Mouse (Mus musculus) thymus, postnatal 0 days (tissue): ENCODE results near the gene 6330409D20Rik. TPM values are rescaled to one million over a fixed set of nuclear protein-coding genes. Genes with fewer than 3 reads are reported as not detected.
A peak's percentile ranks its signal among the peaks of the same experiment; 100 is the strongest.

ENCODE experiments used
- DNase-seq: peaks from one replicate; pipeline ENCODE4 v3.0.0-alpha.2; 2015; ENCODE audit warnings: low spot score
- polyA plus RNA-seq: library from polyadenylated mRNA; unstranded; fragments of >200 nt; fragmentation: Nextera tagmentation; extraction: Ambion mirVana; gene quantifications from 2 replicates; pipeline ENCODE4 v1.2.1, GENCODE M21; 2015

The 6330409D20Rik gene
- polyA plus RNA-seq, 1 experiment from 2014 or later, result 0.26 TPM

DNA sequence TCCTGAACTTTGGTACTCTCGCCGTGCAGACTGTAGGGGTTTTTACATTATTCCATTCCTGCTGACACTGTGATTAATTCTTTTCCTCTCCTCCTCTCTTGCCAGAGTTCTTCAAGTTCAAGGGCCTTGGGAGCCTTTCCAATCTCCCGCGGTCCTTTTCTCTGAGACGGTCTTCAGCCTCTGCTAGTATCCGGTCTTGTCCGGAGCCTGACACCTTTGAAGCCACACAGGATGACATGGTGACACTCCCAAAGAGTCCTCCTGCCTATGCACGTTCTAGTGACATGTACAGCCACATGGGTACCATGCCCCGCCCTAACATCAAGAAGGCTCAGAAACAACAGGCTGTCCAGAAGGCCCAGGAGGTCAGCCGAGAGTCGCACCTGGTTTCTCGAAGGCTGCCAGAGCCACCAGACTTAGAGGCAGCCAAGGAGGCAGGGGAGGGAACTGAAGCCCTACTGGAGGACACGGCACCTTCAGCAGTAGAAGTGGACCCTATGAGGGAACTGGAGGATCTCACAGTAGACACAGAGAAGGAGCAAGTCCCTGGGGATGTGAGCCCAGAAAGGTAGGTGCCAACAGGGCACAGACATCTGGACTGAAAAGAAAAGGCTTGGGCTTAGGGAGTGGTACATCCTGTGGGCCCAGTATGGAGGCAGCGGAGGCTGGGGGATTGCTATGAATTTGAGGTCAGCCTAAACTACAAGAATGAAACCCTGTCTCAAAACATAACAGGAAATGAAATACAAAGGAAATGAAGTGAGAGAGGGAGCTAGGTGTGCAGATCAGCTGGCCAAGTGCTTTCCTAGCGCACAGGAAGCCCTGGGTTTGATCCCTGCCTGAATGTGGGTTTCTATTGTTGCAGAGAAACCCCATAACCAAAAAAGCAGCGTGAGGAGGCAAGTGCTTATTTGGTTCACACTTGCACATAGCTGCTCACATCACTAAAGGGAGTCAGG lies 15.7 kb downstream of the 6330409D20Rik start:
- peak; percentile 79 for DNase-seq

DNA sequence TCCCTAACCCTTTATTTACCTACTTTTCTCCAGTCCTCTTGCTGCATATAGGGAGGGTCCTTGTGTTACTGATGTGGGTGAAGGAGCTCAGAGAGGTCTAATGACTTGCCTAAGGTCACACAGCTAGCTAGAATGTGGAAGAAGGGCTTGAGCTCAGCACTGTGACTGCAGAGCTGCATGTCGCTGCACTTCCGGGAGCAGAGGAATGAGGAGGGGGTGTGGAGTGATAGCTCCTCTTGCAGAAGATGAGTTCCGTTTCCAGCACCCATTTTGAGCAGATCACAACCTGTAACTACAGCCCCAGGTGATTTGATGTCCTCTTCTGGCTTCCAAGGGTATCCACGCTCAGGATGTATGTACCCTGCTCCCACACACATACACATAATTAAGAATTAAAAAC lies 16.7 kb downstream of the 6330409D20Rik start:
- DNase-seq, result no peak

DNA sequence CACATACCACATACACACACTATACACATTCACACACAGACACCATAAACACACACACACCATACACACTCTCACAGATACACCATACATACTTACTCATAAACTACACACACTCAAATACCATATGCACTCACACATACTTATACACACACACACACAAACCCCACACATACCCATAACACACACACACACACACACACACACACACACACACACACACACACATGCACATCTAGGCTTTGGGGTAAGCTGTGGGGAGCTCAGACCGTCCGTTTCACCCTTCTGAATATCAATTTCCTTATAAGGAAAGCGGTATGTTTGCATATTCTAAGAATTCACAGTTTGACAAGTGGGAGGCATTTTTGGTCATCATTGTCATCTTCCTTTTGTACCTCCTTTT lies 18.2 kb downstream of the 6330409D20Rik start:
- no peak for DNase-seq

DNA sequence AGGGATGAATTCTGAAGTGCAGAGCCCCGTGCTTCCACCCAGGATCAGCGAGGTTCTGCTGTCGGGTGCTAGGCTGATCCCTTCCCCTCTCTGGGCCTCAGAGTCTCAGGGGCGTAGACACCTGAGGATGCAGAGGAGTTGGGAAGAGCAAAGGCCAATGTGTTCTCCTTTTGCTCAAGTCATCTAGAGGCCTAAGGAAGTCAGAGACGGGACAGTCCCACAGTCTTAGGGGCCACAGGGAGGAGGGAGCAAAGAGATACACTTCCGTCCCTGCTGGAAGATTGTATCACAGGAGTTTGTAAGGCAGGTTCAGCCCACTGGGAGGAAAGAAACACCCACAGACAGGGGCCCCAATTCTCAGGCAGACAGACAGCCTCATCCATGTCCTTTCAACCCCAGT lies 18.8 kb downstream of the 6330409D20Rik start:
- peak; percentile 30 for DNase-seq

DNA sequence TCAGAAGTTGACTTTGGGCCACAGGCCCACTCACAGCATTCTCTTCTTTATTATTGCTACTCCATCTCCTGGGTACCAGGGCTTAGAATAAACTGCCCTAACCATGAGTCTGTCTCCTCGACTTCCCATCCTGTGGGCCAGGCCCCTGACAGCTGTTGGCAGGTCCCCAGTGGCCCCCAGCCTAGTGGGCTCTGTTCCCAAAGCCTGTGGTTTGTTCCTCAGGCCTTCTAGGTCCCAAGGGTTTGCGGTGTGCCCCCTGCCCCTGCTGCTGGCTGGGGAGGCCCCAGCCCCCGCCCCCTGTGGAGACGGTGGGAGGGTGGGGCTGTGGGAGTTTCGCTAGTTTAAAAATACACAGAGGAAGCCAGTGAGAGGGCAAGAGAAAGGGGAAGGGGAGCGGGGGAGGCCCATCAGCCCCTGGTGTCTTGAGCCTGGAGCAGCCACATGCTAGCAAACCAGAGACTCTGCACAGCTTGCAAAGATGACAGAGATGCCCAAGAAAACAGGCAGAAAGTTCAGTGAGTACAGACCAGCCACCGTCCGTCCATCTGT lies 20.1 kb downstream of the 6330409D20Rik start, which contains the start of gene Sh2d3c:
Gene Sh2d3c (plus strand): TSS at position 375 of the 549 bp plus-strand sequence.
- DNase-seq, result peak; percentile 50

DNA sequence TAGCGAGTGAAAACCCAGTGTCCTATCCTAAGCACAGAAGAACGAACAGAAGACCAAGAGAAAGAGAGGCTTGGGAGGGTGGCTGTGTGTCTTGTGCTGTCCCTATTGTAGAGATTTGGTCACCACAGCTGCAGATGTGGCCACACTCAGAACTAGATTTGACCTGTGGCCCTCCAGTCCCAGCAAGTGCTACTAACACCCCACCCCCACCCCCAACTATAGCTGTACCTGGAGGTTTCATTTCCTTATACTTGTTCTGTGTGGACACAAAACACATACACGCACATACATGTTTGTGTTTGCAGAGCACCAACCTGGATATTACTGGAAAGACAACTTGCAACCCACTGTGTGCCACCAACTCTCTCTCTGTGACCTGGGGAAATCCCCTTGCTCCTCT lies 20.8 kb downstream of the 6330409D20Rik start:
- DNase-seq, result no peak

DNA sequence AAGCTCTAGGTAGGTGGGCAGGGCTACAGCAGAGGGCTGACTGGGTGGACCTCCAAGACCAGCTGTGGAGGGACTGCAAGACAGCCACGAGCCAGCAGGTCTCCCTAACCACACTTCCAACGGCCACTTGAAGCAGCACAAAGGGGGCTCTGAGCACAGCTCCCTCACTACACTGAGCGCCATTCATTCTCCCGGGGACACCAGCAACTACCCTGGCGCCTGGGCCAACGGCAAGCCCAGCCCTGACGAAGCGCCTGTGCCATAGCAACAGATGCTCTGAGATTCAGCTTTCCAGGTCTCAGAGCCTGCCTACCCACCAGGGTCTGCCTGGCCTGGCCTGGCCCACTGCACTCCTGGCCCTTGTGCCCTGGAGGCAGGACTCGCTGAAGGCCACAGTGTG lies 22.1 kb downstream of the 6330409D20Rik start:
- peak; percentile 26 for DNase-seq

DNA sequence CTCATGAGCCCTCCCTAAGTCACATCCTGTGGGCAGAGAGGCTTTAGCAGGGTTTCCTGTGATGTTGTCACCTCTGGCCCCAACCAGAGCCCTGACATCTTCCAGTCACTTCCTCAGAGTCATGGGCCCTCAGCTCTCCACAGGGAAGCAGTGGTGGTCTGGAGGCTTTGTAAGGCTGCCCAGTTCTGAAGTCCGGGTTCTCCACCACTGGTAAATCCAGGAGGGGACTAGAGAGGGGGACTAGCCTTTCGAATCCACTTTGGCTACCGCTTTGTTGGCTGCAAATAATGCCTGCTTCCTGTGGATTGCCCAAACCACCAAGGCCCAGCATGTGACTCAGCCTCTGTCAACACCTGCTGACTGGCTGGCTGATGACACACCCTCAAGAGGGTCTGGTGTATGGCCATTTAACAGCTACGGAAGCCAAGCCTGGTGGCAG lies 25.8 kb downstream of the 6330409D20Rik start:
- peak; percentile 48 for DNase-seq

DNA sequence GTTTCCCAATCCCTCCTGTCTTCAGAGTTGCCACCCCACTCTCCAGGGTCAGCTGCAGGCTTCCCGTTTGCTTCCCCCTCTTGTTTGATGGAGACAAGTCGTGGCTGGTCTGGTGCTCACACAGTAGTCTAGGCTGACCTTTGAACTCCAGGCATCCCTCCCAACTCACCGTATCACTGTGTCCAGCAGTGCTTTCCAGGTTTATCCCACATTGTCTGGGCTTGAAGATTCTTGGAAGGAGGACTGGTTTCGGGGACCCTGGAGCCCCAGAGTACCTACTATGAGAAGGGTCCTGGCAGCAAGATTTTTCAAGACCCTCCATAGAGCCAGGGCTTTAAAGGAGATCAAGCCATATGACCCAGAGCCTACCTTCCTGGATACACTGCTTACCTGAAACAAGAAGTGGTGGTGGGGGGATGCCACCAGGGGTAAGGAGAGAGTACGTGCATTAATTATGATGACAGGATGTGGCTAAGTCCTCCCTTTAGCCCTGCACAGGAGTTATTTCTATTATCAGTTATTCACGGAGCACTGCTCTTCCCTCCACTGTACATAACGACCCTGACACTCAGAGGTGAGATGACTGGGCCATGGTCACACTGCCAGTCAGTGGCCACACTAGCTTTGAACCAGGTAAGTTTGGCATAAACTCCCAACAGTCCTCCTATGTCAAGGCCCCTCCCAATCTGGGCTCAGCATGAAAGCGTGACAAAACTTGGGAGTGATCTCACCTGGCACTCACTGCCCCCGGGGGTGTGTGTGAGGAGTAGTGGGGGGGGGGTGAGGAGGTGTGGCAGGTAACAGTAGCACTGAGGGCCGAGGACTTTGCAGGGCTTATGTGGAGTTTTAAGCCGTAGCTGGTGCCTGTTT lies 26.5 kb downstream of the 6330409D20Rik start:
- DNase-seq, result no peak

DNA sequence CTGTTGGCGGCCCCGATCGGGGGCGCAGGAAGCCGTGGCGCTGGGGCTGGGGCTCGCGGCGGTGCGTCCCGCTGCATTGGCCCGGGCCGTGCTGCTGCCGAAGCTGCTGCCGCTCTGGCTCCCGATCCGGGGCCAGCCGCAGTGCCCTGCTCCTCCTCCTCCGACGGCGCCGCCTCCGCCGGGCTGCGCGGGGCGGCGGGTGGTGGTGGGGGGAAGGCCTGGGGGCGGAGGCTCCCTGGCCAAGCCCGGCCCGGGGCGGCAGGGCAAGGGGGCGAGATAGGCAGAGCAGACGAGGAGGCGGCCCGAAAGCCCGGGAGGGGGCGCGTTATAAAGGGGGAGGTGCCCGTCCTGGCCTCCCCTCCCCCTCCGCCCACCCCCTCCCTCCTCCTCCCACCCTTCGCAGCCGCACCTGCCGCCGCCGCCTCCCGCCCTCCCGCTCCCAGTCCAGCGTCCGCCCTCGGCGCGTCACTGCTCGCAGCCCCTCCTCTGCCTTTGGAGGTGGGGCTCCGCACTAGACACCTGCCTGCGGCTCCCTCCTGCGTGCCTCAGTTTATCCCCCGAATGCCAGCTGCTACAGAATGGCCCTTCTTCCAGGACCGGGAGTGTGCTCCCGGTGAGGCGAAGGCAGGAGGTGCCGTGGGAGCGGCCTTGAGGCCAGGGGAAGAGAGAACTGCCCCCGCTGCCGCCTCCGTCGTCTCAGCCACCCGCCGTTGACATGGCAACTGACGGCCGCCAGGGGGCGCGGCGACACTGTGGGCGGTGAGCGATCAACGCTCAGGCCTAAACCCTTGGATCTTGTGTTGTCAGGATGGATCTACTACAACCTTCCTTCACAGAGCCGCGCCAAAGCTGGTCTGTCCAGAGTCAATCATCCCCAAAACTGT lies 27.6 kb downstream of the 6330409D20Rik start, which contains the start of gene Cdk9:
Gene Cdk9 (minus strand): TSS at position 143 of the 884 bp plus-strand sequence.
- peak; percentile 94 for DNase-seq

DNA sequence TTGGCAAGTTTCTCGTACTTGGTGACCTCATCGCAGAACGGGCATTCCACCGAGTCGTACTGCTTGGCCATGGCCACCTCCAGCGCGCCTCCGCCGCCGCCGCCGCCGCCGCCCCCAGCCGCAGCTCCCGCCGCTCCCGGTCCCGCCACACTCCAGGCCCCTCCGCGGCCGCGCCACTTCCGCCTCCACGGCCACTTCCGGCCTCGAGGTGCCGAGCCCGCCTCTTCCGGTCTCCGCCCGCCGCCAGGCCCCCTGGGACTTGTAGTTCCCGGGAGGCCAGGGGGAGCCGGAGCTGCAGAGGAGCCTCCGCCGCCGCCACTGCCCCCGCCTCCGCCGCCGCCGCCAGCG lies 28.3 kb downstream of the 6330409D20Rik start:
- DNase-seq, result peak; percentile 96

DNA sequence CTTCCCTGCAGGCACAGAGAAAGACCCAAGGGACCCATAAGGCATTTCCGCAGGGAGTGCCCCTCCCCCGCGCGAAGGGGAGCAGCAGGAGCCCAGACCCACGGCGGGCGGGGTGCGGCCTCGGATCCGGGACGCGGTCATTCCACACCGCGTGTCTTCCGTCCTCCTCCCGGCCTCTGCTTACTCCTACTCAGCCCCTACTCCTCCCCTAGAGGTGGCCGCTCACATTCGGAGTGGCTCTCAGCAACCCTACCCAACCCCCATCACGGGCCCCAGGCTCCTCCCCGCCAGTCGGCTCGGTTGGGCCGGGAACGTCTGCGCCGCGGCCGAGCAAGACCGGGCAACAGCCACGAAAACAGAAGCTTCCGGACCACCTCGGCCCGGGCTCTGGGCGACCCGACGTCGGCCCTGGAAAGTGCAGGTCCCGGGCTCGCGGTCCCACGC lies 28.7 kb downstream of the 6330409D20Rik start:
- peak; percentile 58 for DNase-seq

DNA sequence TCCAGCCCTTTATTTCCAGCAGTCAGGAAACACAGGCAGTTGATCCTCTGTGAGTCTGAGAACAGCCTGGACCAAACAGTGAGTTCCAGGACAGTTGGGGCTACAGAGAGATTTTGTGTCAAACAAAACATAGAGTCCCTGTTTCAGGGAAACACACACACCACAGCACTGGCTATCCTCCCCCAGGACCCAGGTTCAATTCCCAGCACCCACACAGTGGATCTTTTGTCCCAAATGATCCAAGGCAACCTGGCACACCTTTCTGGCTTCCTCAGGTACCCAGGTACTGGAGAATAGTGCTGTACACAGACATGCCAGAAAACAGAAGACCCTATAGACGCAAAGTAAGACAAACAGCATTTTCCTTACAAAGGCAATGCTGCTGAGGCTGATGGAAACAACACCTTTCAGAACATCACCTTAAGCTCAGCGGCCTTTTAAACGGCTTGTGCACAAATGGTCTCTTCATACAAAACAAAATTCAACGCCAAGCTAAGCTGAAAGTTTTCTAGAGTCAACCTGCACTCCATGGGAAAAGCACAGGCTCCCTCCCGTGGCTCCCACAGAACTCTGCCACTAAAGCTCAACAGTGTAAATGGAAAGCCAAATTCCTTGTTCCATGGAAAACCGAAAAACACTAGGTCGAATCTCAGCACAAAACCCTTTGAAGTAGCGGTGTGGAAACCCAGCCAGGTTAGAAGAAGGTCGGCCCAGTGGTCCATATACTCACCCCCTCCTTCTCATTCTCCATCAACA lies 29.3 kb downstream of the 6330409D20Rik start:
- DNase-seq, result no peak

DNA sequence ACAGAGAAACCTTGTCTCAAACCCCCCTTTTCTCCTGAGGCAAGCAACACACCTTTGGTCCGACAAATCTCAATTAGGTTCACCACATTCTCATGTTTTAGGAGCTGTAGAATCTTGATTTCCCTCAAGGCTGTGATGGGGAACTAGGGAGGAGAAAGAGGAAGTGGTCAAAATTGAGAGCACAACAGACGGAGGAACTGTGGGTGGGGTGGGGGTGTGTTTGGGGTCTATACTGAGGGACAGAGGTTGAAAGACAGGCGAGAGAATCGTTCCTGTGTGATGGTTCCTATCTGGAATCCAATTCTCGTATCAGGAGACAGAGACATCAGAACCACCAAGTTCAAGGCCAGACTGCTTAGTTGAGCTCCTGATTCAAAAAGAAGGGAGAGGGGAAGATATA lies 30.4 kb downstream of the 6330409D20Rik start:
- no peak for DNase-seq

DNA sequence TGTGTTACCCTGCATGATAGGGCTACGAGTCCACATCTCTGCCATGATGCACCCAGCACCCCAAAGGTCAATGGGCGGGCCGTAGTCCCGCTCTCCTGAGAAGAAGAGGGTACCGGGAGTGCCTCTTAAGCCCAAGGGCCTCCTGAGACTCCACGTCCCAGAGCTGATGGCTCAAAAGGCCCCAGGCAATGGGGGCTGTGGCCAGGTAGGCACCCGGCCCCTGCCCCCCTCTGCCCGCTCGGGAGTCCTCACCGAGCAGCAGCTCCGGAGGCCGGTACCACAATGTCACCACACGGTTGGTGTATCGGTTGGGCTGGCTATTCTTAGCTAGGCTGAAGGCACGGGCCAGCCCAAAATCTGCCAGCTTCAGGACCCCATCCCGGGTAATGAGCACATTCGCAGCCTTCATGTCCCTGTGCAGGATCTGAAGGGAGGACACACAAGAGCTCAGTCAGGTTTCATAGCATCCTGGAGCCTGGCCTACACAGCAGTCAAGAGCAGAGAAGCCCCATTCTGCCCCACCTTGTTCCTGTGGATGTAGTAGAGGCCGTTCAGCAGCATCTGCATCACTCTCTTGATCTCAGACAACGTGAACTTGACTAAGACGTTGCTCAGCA lies 31.2 kb downstream of the 6330409D20Rik start:
- DNase-seq, result no peak

DNA sequence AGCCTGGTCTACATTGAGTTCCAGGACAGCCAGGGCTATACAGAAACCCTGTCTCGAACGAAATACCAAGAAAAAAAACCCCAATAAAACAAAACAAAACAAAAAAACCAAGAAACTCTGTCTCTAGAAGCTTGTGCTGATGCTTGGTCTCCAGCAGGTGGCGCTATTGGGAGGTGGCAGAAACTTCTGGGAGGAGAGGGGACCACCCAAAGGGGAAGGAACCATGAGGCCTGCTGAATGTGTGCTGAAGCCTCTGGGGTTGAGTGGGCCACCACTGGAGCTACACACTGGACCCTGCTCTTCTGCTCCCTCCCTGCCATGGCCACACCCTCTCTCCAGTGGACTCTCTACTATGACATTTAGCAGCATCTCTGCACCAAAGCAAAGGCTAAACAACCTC lies 32.2 kb downstream of the 6330409D20Rik start:
- DNase-seq, result peak; percentile 81

DNA sequence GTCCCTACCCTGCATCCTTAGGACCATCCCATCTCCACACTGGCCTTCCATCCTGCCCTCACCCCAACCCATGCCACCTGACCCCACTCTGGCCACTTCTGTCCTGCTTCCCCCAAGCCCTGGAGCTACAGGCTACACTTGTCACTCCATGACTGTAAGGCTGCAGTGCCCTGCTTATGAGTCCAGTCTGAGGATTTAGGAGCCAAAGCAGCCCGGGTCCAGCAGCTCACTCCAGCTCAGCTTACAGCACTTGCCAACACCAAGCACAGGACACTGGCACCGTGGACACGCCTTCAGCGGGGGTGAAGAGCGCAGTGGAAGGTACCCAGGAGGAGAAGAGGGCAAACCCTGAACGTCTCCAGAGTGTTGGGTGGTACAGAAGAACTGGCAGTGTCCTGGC lies 33.8 kb downstream of the 6330409D20Rik start:
- no peak for DNase-seq

DNA sequence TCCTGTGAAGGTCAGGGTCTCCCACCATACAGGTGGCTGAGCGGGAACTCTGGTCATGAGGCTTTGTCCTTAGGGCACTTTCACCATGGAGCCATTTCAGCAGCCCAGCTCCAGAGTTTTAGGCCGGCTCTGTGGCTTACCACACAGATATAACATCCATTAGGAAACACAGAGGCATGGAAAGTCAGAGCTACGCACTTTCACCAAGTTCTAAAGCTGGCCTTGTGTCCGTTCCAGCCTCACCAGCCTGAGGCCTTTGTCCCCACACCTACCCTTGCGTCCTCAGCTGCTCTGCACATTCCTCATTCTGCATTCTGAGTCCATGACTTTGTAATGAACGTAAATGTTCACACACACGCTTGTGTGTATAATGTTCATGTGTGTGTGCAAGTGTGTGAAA lies 35.8 kb downstream of the 6330409D20Rik start:
- DNase-seq, result no peak

DNA sequence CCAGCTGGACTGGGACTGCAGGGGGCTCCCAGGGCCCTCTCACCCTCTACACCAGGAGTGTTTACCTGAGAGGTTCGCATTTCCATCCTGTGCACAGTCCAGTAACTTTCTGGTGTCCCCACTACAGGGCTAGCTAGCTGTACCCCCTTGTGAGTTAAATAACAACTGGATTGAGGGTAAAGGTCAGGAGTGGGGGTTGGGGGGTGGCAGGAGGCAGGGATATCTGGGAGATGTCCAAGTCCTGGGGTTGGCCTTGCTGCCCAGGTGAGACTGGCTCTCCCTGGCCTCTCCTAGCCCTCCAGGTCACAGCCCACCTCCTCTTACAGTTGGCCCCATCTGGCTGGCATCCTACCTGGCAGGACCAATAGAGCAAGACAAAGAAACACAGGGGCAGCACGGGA lies 36.8 kb downstream of the 6330409D20Rik start, which contains the start of gene Fpgs:
Gene Fpgs (minus strand): TSS at position 125 of the 401 bp plus-strand sequence.
- no peak for DNase-seq
